Mouse (Mus musculus) midbrain, embryonic 11.5 days (tissue): ENCODE data around the gene Sidt1. TPM values are rescaled to one million over a fixed set of nuclear protein-coding genes. Genes with fewer than 3 reads are reported as not detected.

Experiments used
- ATAC-seq: fragments of 200-750 bp; cut with Nextera tagmentation; 2 replicates; pipeline ENCODE4 v1.8.0; 2017; ENCODE audit warnings: moderate TSS enrichment, moderate library complexity; ENCODE audit not compliant: low FRiP score
- DNase-seq: peaks from one replicate; pipeline ENCODE4 v3.0.0; 2015; ENCODE audit warnings: low spot score; ENCODE audit errors: missing footprints
- H3K27ac ChIP-seq: fragments of 300-500 bp; sonication (generic); 2 replicates; pipeline ENCODE4 v1.5.1; 2014; ENCODE audit warnings: low read depth, low read length
- H3K27me3 ChIP-seq: fragments of 300-500 bp; sonication (generic); 2 replicates; pipeline ENCODE4 v1.6.1; 2014; ENCODE audit warnings: mild to moderate bottlenecking, low read length, moderate library complexity, mixed read lengths; ENCODE audit not compliant: control insufficient read depth, insufficient read depth
- H3K36me3 ChIP-seq: fragments of 300-500 bp; sonication (generic); 2 replicates; pipeline ENCODE4 v1.6.1; 2014; ENCODE audit warnings: mild to moderate bottlenecking, low read length, moderate library complexity, mixed read lengths; ENCODE audit not compliant: control insufficient read depth, insufficient read depth
- H3K4me1 ChIP-seq: fragments of 300-500 bp; sonication (generic); 2 replicates; pipeline ENCODE4 v1.6.1; 2014; ENCODE audit warnings: low read length; ENCODE audit not compliant: control insufficient read depth, insufficient read depth
- H3K4me2 ChIP-seq: fragments of 300-500 bp; sonication (generic); 2 replicates; pipeline ENCODE4 v1.6.1; 2014; ENCODE audit warnings: mild to moderate bottlenecking, moderate library complexity
- H3K4me3 ChIP-seq: fragments of 300-500 bp; sonication (generic); 2 replicates; pipeline ENCODE4 v1.5.1; 2014; ENCODE audit warnings: low read depth, low read length
- H3K9ac ChIP-seq: fragments of 300-500 bp; sonication (generic); 2 replicates; pipeline ENCODE4 v1.6.1; 2014; ENCODE audit warnings: low read length
- H3K9me3 ChIP-seq: fragments of 300-500 bp; sonication (generic); 2 replicates; pipeline ENCODE4 v1.6.1; 2016; ENCODE audit warnings: low read length; ENCODE audit not compliant: control insufficient read depth
- WGBS: fragments of 180-500 bp; shearing (Covaris S2); extraction: QIAGEN DNeasy Blood & Tissue Kit; methylation state at CpG from one replicate; pipeline ENCODE4 v1.1.7; 2014; 5-methylcytosine and 5-hydroxymethylcytosine counted together
- polyA plus RNA-seq: library from polyadenylated mRNA; unstranded; fragments of >200 nt; fragmentation: Nextera tagmentation; extraction: Ambion mirVana; gene quantifications from 2 replicates; pipeline ENCODE4 v1.2.1, GENCODE M21; 2014

The Sidt1 gene
- polyA plus RNA-seq, 1 experiment from 2014 or later: 0.31 TPM

GRCm38 (mm10) chr16:44242633-44243032 lies 90.4 kb downstream of the Sidt1 start:
- Histone ChIP-seq H3K27me3 (no peaks in the 10 kb centered on the region), H3K36me3 (no peaks in the 10 kb centered on the region), H3K9me3 (no peaks in the 10 kb centered on the region), H3K4me3 (no peak overlapping the region), H3K9ac (no peak overlapping the region), H3K4me1 (no peaks in the 10 kb centered on the region), H3K27ac (no peak overlapping the region), H3K4me2 (no peak overlapping the region)
- ATAC-seq (peak; percentile 78; the same call in 1 of the 2 replicates), DNase-seq (peak; percentile 98)
- WGBS: 3% methylated on average over 1 of the region's 1 CpGs

- H3K9me3 ChIP-seq: no peaks in the 10 kb centered on the region
- DNase-seq (no peak), ATAC-seq (no peak)
- H3K4me1 ChIP-seq: no peaks in the 10 kb centered on the region
- H3K4me3 ChIP-seq: no peak overlapping the region
- H3K4me2 ChIP-seq: no peak overlapping the region
- H3K27me3 ChIP-seq: no peaks in the 10 kb centered on the region
- no peak overlapping the region for H3K27ac ChIP-seq
- no peak overlapping the region for H3K9ac ChIP-seq
- 71% methylated on average over 8 of the region's 8 CpGs for WGBS
- no peaks in the 10 kb centered on the region for H3K36me3 ChIP-seq
Observed at GRCm38 (mm10) chr16:44240406-44240805, 92.6 kb downstream of the Sidt1 start.

- no peaks in the 10 kb centered on the region for H3K36me3 ChIP-seq
- no peak overlapping the region for H3K9ac ChIP-seq
- H3K4me3 ChIP-seq: no peak overlapping the region
- H3K27me3 ChIP-seq: no peaks in the 10 kb centered on the region
- H3K4me1 ChIP-seq: no peaks in the 10 kb centered on the region
- ATAC-seq: no peak
- H3K4me2 ChIP-seq: no peak overlapping the region
- 72% methylated on average over 10 of the region's 10 CpGs for WGBS
- H3K9me3 ChIP-seq: no peaks in the 10 kb centered on the region
- no peak for DNase-seq
- H3K27ac ChIP-seq: no peak overlapping the region
Observed at GRCm38 (mm10) chr16:44238835-44239263, 94.1 kb downstream of the Sidt1 start.

GRCm38 (mm10) chr16:44237836-44238235 lies 95.2 kb downstream of the Sidt1 start:
- no peak for ATAC-seq

DNA sequence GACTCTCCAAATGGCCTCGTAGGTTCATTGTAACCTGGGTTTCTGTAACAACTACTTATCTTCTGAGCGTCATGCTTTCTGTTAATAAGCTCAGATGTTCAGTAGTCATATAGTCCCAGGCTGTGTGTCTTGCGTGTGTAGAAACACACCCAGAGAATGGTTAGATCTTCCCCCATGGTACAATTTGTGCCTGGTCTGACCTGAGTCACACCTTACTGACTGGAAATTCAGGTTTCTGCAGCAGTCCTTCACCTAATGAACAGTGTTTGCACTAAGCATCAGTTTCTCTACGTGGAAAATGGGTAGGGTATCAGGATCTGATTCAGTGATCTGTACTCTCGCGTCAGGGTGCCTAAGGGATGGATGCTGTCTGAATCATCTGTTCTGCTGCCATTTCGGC lies 100.0 kb downstream of the Sidt1 start:
- DNase-seq (no peak), ATAC-seq (no peak)
- no peak overlapping the region for H3K9ac ChIP-seq
- H3K27ac ChIP-seq: no peak overlapping the region
- no peaks in the 10 kb centered on the region for H3K27me3 ChIP-seq
- H3K36me3 ChIP-seq: no peaks in the 10 kb centered on the region
- no peaks in the 10 kb centered on the region for H3K4me1 ChIP-seq
- WGBS: 90% methylated on average over 7 of the region's 7 CpGs
- H3K4me3 ChIP-seq: no peak overlapping the region
- H3K4me2 ChIP-seq: no peak overlapping the region
- no peaks in the 10 kb centered on the region for H3K9me3 ChIP-seq

More at GRCm38 (mm10) chr16:44237836-44238235, 95.2 kb downstream of the Sidt1 start:
- H3K27me3 ChIP-seq: no peaks in the 10 kb centered on the region
- 78% methylated on average over 3 of the region's 3 CpGs for WGBS
- no peaks in the 10 kb centered on the region for H3K36me3 ChIP-seq
- no peak for DNase-seq
- no peak overlapping the region for H3K9ac ChIP-seq
- H3K4me2 ChIP-seq: no peak overlapping the region
- no peaks in the 10 kb centered on the region for H3K4me1 ChIP-seq
- H3K9me3 ChIP-seq: no peaks in the 10 kb centered on the region
- no peak overlapping the region for H3K27ac ChIP-seq
- no peak overlapping the region for H3K4me3 ChIP-seq

GRCm38 (mm10) chr16:44226706-44227291 lies 106.2 kb downstream of the Sidt1 start:
- DNase-seq (no peak), ATAC-seq (no peak)
- no peak overlapping the region for H3K27ac ChIP-seq
- no peak overlapping the region for H3K4me3 ChIP-seq
- no peaks in the 10 kb centered on the region for H3K27me3 ChIP-seq
- H3K4me1 ChIP-seq: no peaks in the 10 kb centered on the region
- no peaks in the 10 kb centered on the region for H3K9me3 ChIP-seq
- H3K4me2 ChIP-seq: no peak overlapping the region
- no peaks in the 10 kb centered on the region for H3K36me3 ChIP-seq
- no peak overlapping the region for H3K9ac ChIP-seq
- 88% methylated on average over 13 of the region's 13 CpGs for WGBS

GRCm38 (mm10) chr16:44221463-44221862 lies 111.5 kb downstream of the Sidt1 start:
- peaks cover 10% of the 10 kb centered on the region; the same call in 1 of the 2 replicates for H3K36me3 ChIP-seq
- DNase-seq: no peak
- H3K4me1 ChIP-seq: no peaks in the 10 kb centered on the region

DNA sequence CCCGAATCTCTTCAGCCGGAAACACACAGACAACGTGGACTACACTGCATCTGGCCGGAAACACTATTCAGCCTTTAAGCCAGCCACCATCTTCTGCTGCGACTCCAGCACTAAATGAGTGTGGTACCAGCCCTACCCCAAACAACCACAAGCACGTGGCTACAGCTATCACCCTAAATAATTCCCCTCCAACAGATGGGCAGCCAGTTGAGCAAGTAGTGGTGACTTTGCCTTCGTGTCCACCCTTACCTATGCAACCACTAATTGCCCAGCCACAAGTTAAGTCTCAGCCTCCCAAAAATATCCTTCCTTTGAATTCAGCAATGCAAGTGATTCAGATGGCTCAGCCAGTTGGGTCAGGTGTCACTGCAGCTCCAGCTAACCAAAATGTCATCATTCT lies 116.6 kb downstream of the Sidt1 start:
- H3K4me1 ChIP-seq: no peaks in the 10 kb centered on the region
- H3K27me3 ChIP-seq: no peaks in the 10 kb centered on the region
- H3K36me3 ChIP-seq: peaks cover 15% of the 10 kb centered on the region
- H3K27ac ChIP-seq: no peak overlapping the region
- H3K4me3 ChIP-seq: no peak overlapping the region
- no peak for ATAC-seq
- no peak overlapping the region for H3K9ac ChIP-seq
- no peak overlapping the region for H3K4me2 ChIP-seq
- WGBS: 95% methylated on average over 7 of the region's 7 CpGs
- no peaks in the 10 kb centered on the region for H3K9me3 ChIP-seq
- no peak for DNase-seq

More at GRCm38 (mm10) chr16:44221463-44221862, 111.5 kb downstream of the Sidt1 start:
- ATAC-seq: no peak
- H3K4me2 ChIP-seq: no peak overlapping the region
- no peaks in the 10 kb centered on the region for H3K9me3 ChIP-seq
- no peaks in the 10 kb centered on the region for H3K27me3 ChIP-seq
- H3K4me3 ChIP-seq: no peak overlapping the region
- 92% methylated on average over 6 of the region's 6 CpGs for WGBS
- no peak overlapping the region for H3K9ac ChIP-seq
- H3K27ac ChIP-seq: no peak overlapping the region

- ATAC-seq (no peak), DNase-seq (no peak)
- no peaks in the 10 kb centered on the region for H3K4me1 ChIP-seq
- H3K9me3 ChIP-seq: no peaks in the 10 kb centered on the region
- no peak overlapping the region for H3K27ac ChIP-seq
- H3K9ac ChIP-seq: no peak overlapping the region
- WGBS: 93% methylated on average over 9 of the region's 9 CpGs
- H3K4me2 ChIP-seq: no peak overlapping the region
- H3K4me3 ChIP-seq: no peak overlapping the region
- no peaks in the 10 kb centered on the region for H3K27me3 ChIP-seq
- peaks cover 12% of the 10 kb centered on the region for H3K36me3 ChIP-seq
Observed at GRCm38 (mm10) chr16:44215513-44215912, 117.5 kb downstream of the Sidt1 start.
